Mouse (Mus musculus) myocyte (in vitro differentiated cells): ENCODE measurements around the gene Cracr2a.

Source experiments
- CEBPB ChIP-seq: IDR thresholded peaks from 2 replicates; pipeline ENCODE4 v1.6.1; 2011; ENCODE audit warnings: mild to moderate bottlenecking, moderate library complexity; ENCODE audit not compliant: poor library complexity, insufficient read depth, severe bottlenecking
- E2F4 ChIP-seq: IDR thresholded peaks from one replicate; pipeline ENCODE4 v1.6.1; 2011; ENCODE audit warnings: mild to moderate bottlenecking, control low read depth, moderate library complexity; ENCODE audit not compliant: insufficient read depth
- MAX ChIP-seq: IDR thresholded peaks from one replicate; pipeline ENCODE4 v1.6.1; 2011; ENCODE audit warnings: low read depth, mild to moderate bottlenecking, control low read depth
- MYOD1 ChIP-seq, 3 experiments: IDR thresholded peaks; one replicate each; pipeline ENCODE4 v1.6.1; 2011; ENCODE audit warnings: control low read depth in 2 of 3, low read depth in 2 of 3, mild to moderate bottlenecking in 2 of 3, moderate library complexity in 1 of 3; ENCODE audit not compliant: insufficient read length in 2 of 3, control insufficient read depth in 1 of 3
- MYOG ChIP-seq, 3 experiments: IDR thresholded peaks; one replicate each; pipeline ENCODE4 v1.6.1; 2011; ENCODE audit warnings: control low read depth in 2 of 3, low read depth in 2 of 3, mild to moderate bottlenecking in 2 of 3; ENCODE audit not compliant: insufficient read length in 2 of 3, control insufficient read depth in 1 of 3, insufficient read depth in 1 of 3
- POLR2A ChIP-seq: IDR thresholded peaks from one replicate; pipeline ENCODE4 v1.6.1; 2011; ENCODE audit warnings: low read depth, mild to moderate bottlenecking, control low read depth, moderate library complexity; ENCODE audit not compliant: insufficient read length
- POLR2AphosphoS2 ChIP-seq: IDR thresholded peaks from one replicate; pipeline ENCODE4 v1.6.1; 2011; ENCODE audit warnings: low read depth, control low read depth; ENCODE audit not compliant: insufficient read length
- REST ChIP-seq: IDR thresholded peaks from one replicate; pipeline ENCODE4 v1.6.1; 2011; ENCODE audit warnings: mild to moderate bottlenecking, control low read depth, moderate library complexity; ENCODE audit not compliant: insufficient read depth, insufficient read length
- SRF ChIP-seq: IDR thresholded peaks from one replicate; pipeline ENCODE4 v1.6.1; 2011; ENCODE audit warnings: low read depth; ENCODE audit not compliant: control insufficient read depth, insufficient read length
- TCF12 ChIP-seq: IDR thresholded peaks from one replicate; pipeline ENCODE4 v1.6.1; 2011; ENCODE audit warnings: mild to moderate bottlenecking, control low read depth; ENCODE audit not compliant: poor library complexity, insufficient read depth, severe bottlenecking
- TCF3 ChIP-seq: IDR thresholded peaks from one replicate; pipeline ENCODE4 v1.6.1; 2011; ENCODE audit warnings: low read depth, control low read depth; ENCODE audit not compliant: insufficient read length
- USF1 ChIP-seq: IDR thresholded peaks from one replicate; pipeline ENCODE4 v1.6.1; 2011; ENCODE audit warnings: low read depth, mild to moderate bottlenecking, control low read depth, moderate library complexity

- TF ChIP-seq POLR2AphosphoS2 (no peak), POLR2A (no peak), USF1 (no peak), CEBPB (no peak), MAX (no peak), TCF3 (no peak), MYOD1 (IDR thresholded peaks at IDR 0.05; ENCODE audit: control insufficient read depth in 1 of 3, insufficient read length in 2 of 3, low read depth in 2 of 3) (no peak), REST (no peak), TCF12 (no peak), E2F4 (no peak), SRF (no peak), MYOG (IDR thresholded peaks at IDR 0.05; ENCODE audit: control insufficient read depth in 1 of 3, insufficient read depth in 1 of 3, insufficient read length in 2 of 3, low read depth in 2 of 3) (no peak)
Observed at GRCm38 (mm10) chr6:127573779-127574463, 12.8 kb downstream of the Cracr2a start.
